Mouse (Mus musculus): Measurements from ENCODE around the gene Fam149b.

DNA sequence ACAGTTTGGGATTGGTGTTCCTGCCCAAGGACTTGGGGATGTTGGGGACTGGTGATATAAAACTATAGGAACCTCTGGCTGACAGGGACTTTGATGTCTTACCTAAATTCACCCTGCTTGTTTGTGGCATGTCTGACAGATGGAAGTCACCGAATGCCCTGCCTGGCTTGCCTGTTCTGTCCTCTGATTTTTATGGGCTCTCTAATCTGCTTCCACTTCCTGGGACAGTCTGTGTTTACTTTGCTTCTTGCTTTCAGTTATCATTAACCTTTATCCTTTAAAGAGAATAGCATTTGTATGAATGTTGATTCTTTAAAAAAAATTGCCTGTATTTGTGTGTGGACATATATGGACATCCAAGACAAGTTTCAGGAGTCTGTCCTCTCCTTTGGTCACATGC, 32.8 kb upstream of the Fam149b start:
- no peak for TF ChIP-seq CTCF (IDR thresholded peaks at IDR 0.05; ENCODE audit: low read depth)
- no peak for TF ChIP-seq EP300 (IDR thresholded peaks at IDR 0.05; ENCODE audit: low read depth)
